Mouse (Mus musculus): ENCODE measurements around the gene Cux2.

Cux2 gene

GRCm38 (mm10) chr5:122059060-122060017 lies 9.4 kb upstream of the Cux2 start:
- DNase-seq (ENCODE audit: low read depth) = no peak

- no peak for DNase-seq (ENCODE audit: low read depth)
Measured at GRCm38 (mm10) chr5:122057622-122058021, 7.7 kb upstream of the Cux2 start.

- no peak for DNase-seq (ENCODE audit: low read depth)
Measured at GRCm38 (mm10) chr5:122056557-122056956, 6.7 kb upstream of the Cux2 start.

GRCm38 (mm10) chr5:122054130-122054843 lies 4.4 kb upstream of the Cux2 start:
- no peak for DNase-seq (ENCODE audit: low read depth)

- no peak for DNase-seq (ENCODE audit: low read depth)
Measured at GRCm38 (mm10) chr5:122053587-122053986, 3.7 kb upstream of the Cux2 start.

GRCm38 (mm10) chr5:122050832-122051105 lies 867 bp upstream of the Cux2 start:
- no peak for DNase-seq (ENCODE audit: low read depth)

- DNase-seq (ENCODE audit: low read depth) = no peak
Measured at GRCm38 (mm10) chr5:122049664-122050016, 262 bp downstream of the Cux2 start.

GRCm38 (mm10) chr5:122048686-122049663 lies 927 bp downstream of the Cux2 start:
- no peak for DNase-seq (ENCODE audit: low read depth)

- no peak for DNase-seq (ENCODE audit: low read depth)
Measured at GRCm38 (mm10) chr5:122048252-122048651, 1.6 kb downstream of the Cux2 start.

- no peak for DNase-seq (ENCODE audit: low read depth)
Measured at GRCm38 (mm10) chr5:122047791-122048190, 2.1 kb downstream of the Cux2 start.

- no peak for DNase-seq (ENCODE audit: low read depth)
Measured at GRCm38 (mm10) chr5:122043567-122043966, 6.3 kb downstream of the Cux2 start.

- no peak for DNase-seq (ENCODE audit: low read depth)
Measured at GRCm38 (mm10) chr5:122035278-122035677, 14.6 kb downstream of the Cux2 start.

- DNase-seq (ENCODE audit: low read depth) = no peak
Measured at GRCm38 (mm10) chr5:122033167-122033478, 16.8 kb downstream of the Cux2 start.

- DNase-seq (ENCODE audit: low read depth) = no peak
Measured at GRCm38 (mm10) chr5:122032471-122033166, 17.3 kb downstream of the Cux2 start.

- DNase-seq (ENCODE audit: low read depth) = no peak
Measured at GRCm38 (mm10) chr5:122031146-122031545, 18.8 kb downstream of the Cux2 start.

GRCm38 (mm10) chr5:122030640-122031039 lies 19.3 kb downstream of the Cux2 start:
- no peak for DNase-seq (ENCODE audit: low read depth)

- DNase-seq (ENCODE audit: low read depth) = no peak
Measured at GRCm38 (mm10) chr5:122026771-122027170, 23.1 kb downstream of the Cux2 start.

GRCm38 (mm10) chr5:122026284-122026683 lies 23.6 kb downstream of the Cux2 start:
- no peak for DNase-seq (ENCODE audit: low read depth)

GRCm38 (mm10) chr5:122025117-122025516 lies 24.8 kb downstream of the Cux2 start:
- no peak for DNase-seq (ENCODE audit: low read depth)

- no peak for DNase-seq (ENCODE audit: low read depth)
Measured at GRCm38 (mm10) chr5:122019288-122019687, 30.6 kb downstream of the Cux2 start.

- DNase-seq (ENCODE audit: low read depth) = no peak
Measured at GRCm38 (mm10) chr5:122017778-122018177, 32.1 kb downstream of the Cux2 start.

- no peak for DNase-seq (ENCODE audit: low read depth)
Measured at GRCm38 (mm10) chr5:122017269-122017668, 32.6 kb downstream of the Cux2 start.

Data from c-Kit-positive CD71-positive TER-119-negative erythroid progenitor cells, embryonic 14.5 days (primary cell).